Mouse (Mus musculus) myocyte (in vitro differentiated cells): Measurements from ENCODE around the gene Tcf7l1.

Source experiments
- CEBPB ChIP-seq: IDR thresholded peaks from 2 replicates; pipeline ENCODE4 v1.6.1; 2011; ENCODE audit warnings: mild to moderate bottlenecking, moderate library complexity; ENCODE audit not compliant: poor library complexity, insufficient read depth, severe bottlenecking
- E2F4 ChIP-seq: IDR thresholded peaks from one replicate; pipeline ENCODE4 v1.6.1; 2011; ENCODE audit warnings: mild to moderate bottlenecking, control low read depth, moderate library complexity; ENCODE audit not compliant: insufficient read depth
- MAX ChIP-seq: IDR thresholded peaks from one replicate; pipeline ENCODE4 v1.6.1; 2011; ENCODE audit warnings: low read depth, mild to moderate bottlenecking, control low read depth
- MYOD1 ChIP-seq, 3 experiments: IDR thresholded peaks; one replicate each; pipeline ENCODE4 v1.6.1; 2011; ENCODE audit warnings: control low read depth in 2 of 3, low read depth in 2 of 3, mild to moderate bottlenecking in 2 of 3, moderate library complexity in 1 of 3; ENCODE audit not compliant: insufficient read length in 2 of 3, control insufficient read depth in 1 of 3
- MYOG ChIP-seq, 3 experiments: IDR thresholded peaks; one replicate each; pipeline ENCODE4 v1.6.1; 2011; ENCODE audit warnings: control low read depth in 2 of 3, low read depth in 2 of 3, mild to moderate bottlenecking in 2 of 3; ENCODE audit not compliant: insufficient read length in 2 of 3, control insufficient read depth in 1 of 3, insufficient read depth in 1 of 3
- POLR2A ChIP-seq: IDR thresholded peaks from one replicate; pipeline ENCODE4 v1.6.1; 2011; ENCODE audit warnings: low read depth, mild to moderate bottlenecking, control low read depth, moderate library complexity; ENCODE audit not compliant: insufficient read length
- POLR2AphosphoS2 ChIP-seq: IDR thresholded peaks from one replicate; pipeline ENCODE4 v1.6.1; 2011; ENCODE audit warnings: low read depth, control low read depth; ENCODE audit not compliant: insufficient read length
- REST ChIP-seq: IDR thresholded peaks from one replicate; pipeline ENCODE4 v1.6.1; 2011; ENCODE audit warnings: mild to moderate bottlenecking, control low read depth, moderate library complexity; ENCODE audit not compliant: insufficient read depth, insufficient read length
- SRF ChIP-seq: IDR thresholded peaks from one replicate; pipeline ENCODE4 v1.6.1; 2011; ENCODE audit warnings: low read depth; ENCODE audit not compliant: control insufficient read depth, insufficient read length
- TCF12 ChIP-seq: IDR thresholded peaks from one replicate; pipeline ENCODE4 v1.6.1; 2011; ENCODE audit warnings: mild to moderate bottlenecking, control low read depth; ENCODE audit not compliant: poor library complexity, insufficient read depth, severe bottlenecking
- TCF3 ChIP-seq: IDR thresholded peaks from one replicate; pipeline ENCODE4 v1.6.1; 2011; ENCODE audit warnings: low read depth, control low read depth; ENCODE audit not compliant: insufficient read length
- USF1 ChIP-seq: IDR thresholded peaks from one replicate; pipeline ENCODE4 v1.6.1; 2011; ENCODE audit warnings: low read depth, mild to moderate bottlenecking, control low read depth, moderate library complexity

- TF ChIP-seq POLR2A, result no peak
- TF ChIP-seq USF1, result no peak
- no peak for TF ChIP-seq E2F4
- TF ChIP-seq TCF12, result no peak
- no peak for TF ChIP-seq MAX
- TF ChIP-seq CEBPB, result no peak
- TF ChIP-seq MYOG (IDR thresholded peaks at IDR 0.05; ENCODE audit: control insufficient read depth in 1 of 3, insufficient read depth in 1 of 3, insufficient read length in 2 of 3, low read depth in 2 of 3), result no peak
- TF ChIP-seq POLR2AphosphoS2, result no peak
- no peak for TF ChIP-seq REST
- TF ChIP-seq MYOD1 (IDR thresholded peaks at IDR 0.05; ENCODE audit: control insufficient read depth in 1 of 3, insufficient read length in 2 of 3, low read depth in 2 of 3), result no peak
- no peak for TF ChIP-seq SRF
- no peak for TF ChIP-seq TCF3
These were observed 111.4 kb downstream of the Tcf7l1 start for GRCm38 (mm10) chr6:72677510-72678220.
